Mouse (Mus musculus) layer of hippocampus, postnatal 10 days (tissue): ENCODE data around the gene Zfp941. TPM values are rescaled to one million over a fixed set of nuclear protein-coding genes. Genes with fewer than 3 reads are reported as not detected.
"Not testable (repeated sequence)": the region's sequence is repeated elsewhere in the genome, so short reads cannot be mapped to it uniquely, and the experiment has no call there.

Experiments used
- DNase-seq, 2 experiments: peaks; one replicate each; pipeline ENCODE4 v3.0.0; 2021; ENCODE audit warnings: low spot score in 2 of 2
- total RNA-seq, 2 experiments: library from RNA; stranded (reverse); gene quantifications; 2 replicates each; pipeline ENCODE4 v1.2.3; 2021

Gene Zfp941
- total RNA-seq, 2 experiments from 2014 or later: 8.5 to 9.3 TPM

- DNase-seq: no peak
Observed at GRCm38 (mm10) chr7:140787406-140788052, 34.4 kb downstream of the Zfp941 start, which contains the start of gene Syce1. Gene Syce1, minus strand, starts transcription at chr7:140787852.

- DNase-seq: no peak
Observed at GRCm38 (mm10) chr7:140780548-140780947, 41.4 kb downstream of the Zfp941 start.

GRCm38 (mm10) chr7:140765888-140766739 lies 55.9 kb downstream of the Zfp941 start:
- no peak for DNase-seq

- DNase-seq: not testable (repeated sequence)
Observed at GRCm38 (mm10) chr7:140765391-140765790, 56.6 kb downstream of the Zfp941 start.

- DNase-seq: no peak
Observed at GRCm38 (mm10) chr7:140763447-140764020, 58.4 kb downstream of the Zfp941 start, which contains the start of gene Cyp2e1. Gene Cyp2e1, plus strand, starts transcription at chr7:140763739.

GRCm38 (mm10) chr7:140760647-140761046 lies 61.3 kb downstream of the Zfp941 start:
- no peak for DNase-seq

Other genes starting within 250 kb of the Zfp941 start
- under 1 TPM; 0.09 to 0.18 TPM for gene Olfr46, start 220.9 kb downstream of the Zfp941 start, total RNA-seq
- gene Olfr61, start 193.2 kb downstream of the Zfp941 start, total RNA-seq: not detected
- not detected for gene Olfr53, start 175.7 kb downstream of the Zfp941 start, total RNA-seq
- under 1 TPM; 0.09 to 0.14 TPM for gene Olfr539, start 162.2 kb downstream of the Zfp941 start, total RNA-seq
- under 1 TPM in 1 of 2 experiments, not detected in 1; 0.11 TPM for gene Olfr45, start 140.2 kb downstream of the Zfp941 start, total RNA-seq
- not detected for gene Olfr541, start 124.9 kb downstream of the Zfp941 start, total RNA-seq
- gene Cyp2e1, start 58.4 kb downstream of the Zfp941 start, total RNA-seq: not detected
- gene Syce1, start 34.3 kb downstream of the Zfp941 start, total RNA-seq: not detected
- 1 to 10 TPM in 1 of 2 experiments, not detected in 1; 1.2 TPM for gene Urah, start 12.8 kb upstream of the Zfp941 start, total RNA-seq
- gene Scgb1c1, start 23.4 kb upstream of the Zfp941 start, total RNA-seq: not detected
- not detected for gene Odf3, start 25.6 kb upstream of the Zfp941 start, total RNA-seq
- under 1 TPM; 0.40 to 0.73 TPM for gene Gm45785, start 34.2 kb upstream of the Zfp941 start, total RNA-seq
- gene Ric8a, start 34.8 kb upstream of the Zfp941 start, total RNA-seq: 100 to 1,000 TPM in 1 of 2 experiments, 10 to 100 TPM in 1; 91.1 to 106 TPM
- gene Bet1l, start 35.4 kb upstream of the Zfp941 start, total RNA-seq: 10 to 100 TPM; 27.2 to 28.1 TPM
- gene Psmd13, start 59.8 kb upstream of the Zfp941 start, total RNA-seq: 100 to 1,000 TPM; 151 to 155 TPM
- gene Sirt3, start 60.1 kb upstream of the Zfp941 start, total RNA-seq: 10 to 100 TPM; 46.0 to 48.6 TPM
- gene Cox8b, start 78.3 kb upstream of the Zfp941 start, total RNA-seq: not detected
- under 1 TPM; 0.27 to 0.53 TPM for gene Nlrp6, start 98.7 kb upstream of the Zfp941 start, total RNA-seq
- 1 to 10 TPM; 4.2 to 5.0 TPM for gene Pgghg, start 119.2 kb upstream of the Zfp941 start, total RNA-seq
- not detected for gene Ifitm5, start 128.1 kb upstream of the Zfp941 start, total RNA-seq
- gene Gm45717, start 133.8 kb upstream of the Zfp941 start, total RNA-seq: not detected
- gene Ifitm2, start 133.8 kb upstream of the Zfp941 start, total RNA-seq: 10 to 100 TPM; 20.3 to 27.0 TPM
- 1 to 10 TPM; 3.6 to 5.5 TPM for gene Ifitm1, start 145.0 kb upstream of the Zfp941 start, total RNA-seq
- 10 to 100 TPM; 13.0 TPM for gene Ifitm3, start 188.6 kb upstream of the Zfp941 start, total RNA-seq
- not detected for gene Ifitm6, start 195.7 kb upstream of the Zfp941 start, total RNA-seq
- gene Gm17387, start 207.0 kb upstream of the Zfp941 start, total RNA-seq: not detected
- gene B4galnt4, start 238.9 kb upstream of the Zfp941 start, total RNA-seq: 100 to 1,000 TPM; 103 to 123 TPM